Mouse (Mus musculus) adrenal gland, adult 2 months (tissue): ENCODE data around the gene Jazf1. TPM values are rescaled to one million over a fixed set of nuclear protein-coding genes. Genes with fewer than 3 reads are reported as not detected.

ENCODE experiments used
- polyA plus RNA-seq: library from polyadenylated mRNA; depleted of rRNA; stranded (reverse); fragments of >200 nt; gene quantifications from 2 replicates; pipeline ENCODE4 v1.2.3, GENCODE M21; 2012; rRNA removed
- total RNA-seq, 2 experiments: library from RNA; stranded (reverse); gene quantifications; 2 replicates each; pipeline ENCODE4 v1.2.3; 2021

The Jazf1 gene
- total and polyA plus RNA-seq, 3 experiments, result 1.9 to 5.3 (median 4.2) TPM

Other genes with a start within 250 kb of the Jazf1 start
- 1 to 10 TPM; 1.9 to 3.0 TPM for gene Creb5, start 218.6 kb upstream of the Jazf1 start, total RNA-seq
- 0.91 and 1.6 TPM in 2 replicates for gene Creb5, start 218.6 kb upstream of the Jazf1 start, polyA plus RNA-seq